Mouse (Mus musculus): ENCODE measurements around the gene Raly. TPM values are rescaled to one million over a fixed set of nuclear protein-coding genes. Genes with fewer than 3 reads are reported as not detected.
"Not testable (repeated sequence)": the region's sequence is repeated elsewhere in the genome, so short reads cannot be mapped to it uniquely, and the experiment has no call there.

Raly gene
- total RNA-seq, 2 experiments from 2014 or later, result 93.2 to 101 TPM

DNA sequence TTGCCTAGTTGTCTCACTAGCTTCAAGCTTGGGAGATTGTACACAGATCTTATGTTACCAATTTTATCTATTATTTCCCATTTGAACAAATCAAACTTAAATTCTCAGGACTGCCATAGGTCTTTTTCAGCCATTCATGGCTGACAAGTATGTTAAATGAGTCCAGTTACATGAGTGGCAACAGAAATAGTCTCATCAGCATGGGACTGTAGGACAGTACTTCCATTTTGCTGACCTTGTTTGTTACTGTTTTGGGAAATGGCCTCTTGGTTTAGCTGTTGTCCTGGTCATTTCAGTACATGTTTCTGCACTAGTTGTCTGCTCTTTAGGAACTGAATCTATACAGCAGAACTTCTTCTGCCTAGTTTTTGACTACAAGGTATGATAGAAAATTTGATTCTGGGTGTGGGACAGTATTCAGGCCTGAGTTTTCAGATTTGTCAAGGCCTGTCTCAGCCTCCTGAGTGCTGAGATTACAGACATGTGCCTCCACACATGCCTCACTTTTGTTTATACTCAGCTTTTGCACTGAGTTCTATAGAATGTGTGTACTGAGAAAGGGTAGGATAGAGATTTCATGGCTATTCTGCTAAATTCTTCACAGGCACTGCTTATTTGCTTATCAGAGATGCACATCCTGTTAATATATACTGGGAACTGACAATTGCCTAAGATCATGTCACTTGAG, 79.2 kb downstream of the Raly start:
- no peak for TF ChIP-seq CTCF (IDR thresholded peaks at IDR 0.05)

DNA sequence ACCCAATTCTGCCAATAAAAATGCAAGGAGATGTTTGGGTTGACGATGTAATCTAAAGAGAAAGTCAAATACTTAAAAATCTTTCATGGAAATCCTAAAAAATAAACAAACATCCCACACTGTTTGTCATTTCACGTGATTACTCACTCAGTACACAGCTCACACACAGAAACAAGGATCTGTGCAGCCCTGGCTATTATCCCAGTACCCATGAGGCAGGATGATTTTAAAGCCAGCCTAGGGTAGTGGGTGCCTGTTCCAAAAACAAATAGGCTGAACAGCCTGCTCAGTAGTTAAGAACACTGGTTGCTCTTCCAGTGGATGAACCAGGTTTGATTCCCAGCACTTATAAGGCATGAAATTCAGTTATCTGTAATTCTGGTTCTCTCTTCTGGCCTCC, 85.7 kb downstream of the Raly start:
- TF ChIP-seq CTCF (IDR thresholded peaks at IDR 0.05), result no peak
- no peak overlapping the region for H3K27ac ChIP-seq
- intact Hi-C loops (cut with DNase I), result no loop called here
- no peak overlapping the region for H3K4me3 ChIP-seq
- DNase-seq (ENCODE audit: extremely low spot score in 1 of 2, low spot score in 2 of 2), result no peak

More for the DNA sequence above, 79.2 kb downstream of the Raly start:
- intact Hi-C loops (cut with DNase I), result no loop called here
- no peak for DNase-seq (ENCODE audit: extremely low spot score in 1 of 2, low spot score in 2 of 2)
- Histone ChIP-seq H3K27ac (no peak overlapping the region), H3K4me3 (no peak overlapping the region)

DNA sequence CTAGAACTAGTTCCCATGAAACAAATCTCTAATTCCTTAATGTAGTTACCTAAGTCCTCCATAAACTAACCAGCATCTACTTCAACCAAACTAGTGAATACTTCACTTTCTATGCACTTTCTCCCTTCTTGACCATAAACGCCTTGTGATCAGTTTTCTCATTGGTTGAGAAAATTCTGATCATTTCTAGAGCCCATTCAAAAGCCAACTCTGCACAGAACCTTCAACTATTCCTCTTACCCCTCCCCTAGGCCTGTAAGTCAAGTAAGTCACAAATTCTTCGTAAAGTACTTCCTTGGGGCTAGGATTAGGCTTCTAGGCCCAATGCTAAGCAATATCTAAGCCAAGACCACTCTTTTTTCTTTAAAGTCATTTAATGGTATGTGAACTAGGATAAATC, 100.7 kb downstream of the Raly start:
- Histone ChIP-seq H3K4me3 (peak overlapping the region; percentile 80), H3K27ac (no peak overlapping the region)
- TF ChIP-seq CTCF (IDR thresholded peaks at IDR 0.05), result no peak
- intact Hi-C loops (cut with DNase I), result loop anchor here (10.0 kb wide), 1 partner anchor 463 kb away; the partner anchor contains the start of gene Pigu
- no peak for DNase-seq (ENCODE audit: extremely low spot score in 1 of 2, low spot score in 2 of 2)

DNA sequence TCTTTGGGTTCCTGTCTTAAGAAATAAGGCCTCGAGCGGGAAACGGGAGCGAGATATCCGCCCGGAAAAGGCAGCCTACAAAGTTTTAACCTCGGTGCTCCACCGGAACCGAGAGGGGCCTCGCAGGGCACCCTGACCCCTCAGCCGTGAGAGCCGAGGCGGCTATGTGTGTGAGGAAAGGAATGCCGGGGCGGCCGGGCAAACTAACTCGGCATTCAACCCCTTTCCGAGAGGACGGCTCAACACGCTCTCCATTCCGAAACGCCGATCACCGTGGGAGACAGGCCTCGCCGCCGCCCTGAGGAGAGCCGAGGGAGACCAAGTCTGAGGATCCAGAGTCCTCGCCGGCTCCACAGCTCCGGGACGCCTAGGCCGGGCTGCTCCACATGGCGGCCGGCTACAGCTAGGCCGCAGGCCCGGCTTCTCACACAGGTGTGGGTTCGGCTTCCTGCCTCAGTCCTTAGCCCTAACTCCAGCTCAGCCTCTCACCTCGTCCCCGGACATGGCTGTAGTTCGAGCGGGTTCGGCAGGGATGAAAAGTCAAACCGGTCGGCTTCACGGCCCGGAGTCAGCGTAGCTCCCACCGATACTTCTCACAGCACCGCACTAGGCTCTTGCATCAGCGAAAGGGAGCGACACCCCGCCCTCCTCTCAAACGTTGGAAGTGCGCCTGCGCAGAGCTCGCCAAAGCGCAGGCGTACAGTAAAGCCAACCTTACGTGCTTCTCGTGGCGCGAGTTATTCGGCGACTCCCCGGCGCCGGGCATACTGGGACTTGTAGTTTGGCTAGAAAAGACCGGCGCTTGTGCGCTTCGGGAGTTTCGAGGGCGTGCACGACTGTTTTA, 101.5 kb downstream of the Raly start, which contains the start of gene Eif2s2:
Gene Eif2s2 (minus strand): TSS at position 735 of the 844 bp plus-strand sequence.
- intact Hi-C loops (cut with DNase I), result loop anchor here (2.0 to 10.0 kb wide), 2 partner anchors 236 to 462 kb away; partner anchors contain the start of gene Pigu
- peak within 1 kb of the TSS; percentile 78 for H3K27ac ChIP-seq
- TF ChIP-seq CTCF (IDR thresholded peaks at IDR 0.05), result no peak
- H3K4me3 ChIP-seq, result peak within 1 kb of the TSS; percentile 80
- peak; percentile 94 to 95 for DNase-seq (ENCODE audit: extremely low spot score in 1 of 2, low spot score in 2 of 2)

DNA sequence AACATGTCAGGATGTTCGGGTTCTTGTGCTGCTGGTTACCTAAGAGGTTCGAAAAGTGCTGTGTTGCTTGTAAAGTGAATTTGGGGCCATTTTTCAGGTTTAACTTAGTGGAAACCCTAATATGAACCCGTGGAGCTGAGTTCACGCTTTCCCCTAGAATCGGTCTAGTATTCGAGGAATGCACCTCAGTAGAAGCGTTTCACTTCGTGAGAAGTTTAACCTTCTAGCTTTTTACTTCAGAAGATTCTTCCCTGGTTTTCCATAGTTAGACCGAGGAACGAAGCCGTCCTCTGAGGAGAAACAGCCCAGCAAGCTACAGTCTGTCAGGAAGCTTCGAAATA, 102.1 kb downstream of the Raly start:
- TF ChIP-seq CTCF (IDR thresholded peaks at IDR 0.05), result no peak
- Histone ChIP-seq H3K27ac (no peak overlapping the region), H3K4me3 (peak overlapping the region; percentile 80)
- no peak for DNase-seq (ENCODE audit: extremely low spot score in 1 of 2, low spot score in 2 of 2)
- intact Hi-C loops (cut with DNase I), result loop anchor here (2.0 to 10.0 kb wide), 2 partner anchors 236 to 462 kb away; partner anchors contain the start of gene Pigu

DNA sequence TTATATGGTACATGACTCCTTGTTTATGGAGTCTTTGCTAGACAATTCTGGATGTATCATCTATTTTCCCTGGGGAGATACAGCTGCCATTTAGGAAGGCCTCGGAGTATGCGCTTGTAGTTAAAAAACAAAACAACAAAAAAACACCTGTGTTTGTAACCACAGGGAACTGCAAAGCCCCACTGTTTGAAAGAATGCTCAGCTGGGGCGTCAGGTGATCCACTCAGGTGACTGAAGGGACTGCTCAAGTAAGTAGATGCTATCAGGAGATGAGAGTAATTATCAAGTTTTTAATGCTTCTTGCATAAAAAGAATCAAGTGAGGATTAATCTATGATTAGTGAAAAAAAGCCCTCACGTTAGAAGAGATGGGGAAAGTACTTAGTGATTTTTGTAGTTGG, 102.7 kb downstream of the Raly start:
- DNase-seq (ENCODE audit: extremely low spot score in 1 of 2, low spot score in 2 of 2), result no peak
- no peak for TF ChIP-seq CTCF (IDR thresholded peaks at IDR 0.05)
- Histone ChIP-seq H3K27ac (no peak overlapping the region), H3K4me3 (no peak overlapping the region; the same call in 1 of the 2 replicates)
- intact Hi-C loops (cut with DNase I), result loop anchor here (2.0 to 10.0 kb wide), 2 partner anchors 237 to 461 kb away; partner anchors contain the start of gene Pigu

DNA sequence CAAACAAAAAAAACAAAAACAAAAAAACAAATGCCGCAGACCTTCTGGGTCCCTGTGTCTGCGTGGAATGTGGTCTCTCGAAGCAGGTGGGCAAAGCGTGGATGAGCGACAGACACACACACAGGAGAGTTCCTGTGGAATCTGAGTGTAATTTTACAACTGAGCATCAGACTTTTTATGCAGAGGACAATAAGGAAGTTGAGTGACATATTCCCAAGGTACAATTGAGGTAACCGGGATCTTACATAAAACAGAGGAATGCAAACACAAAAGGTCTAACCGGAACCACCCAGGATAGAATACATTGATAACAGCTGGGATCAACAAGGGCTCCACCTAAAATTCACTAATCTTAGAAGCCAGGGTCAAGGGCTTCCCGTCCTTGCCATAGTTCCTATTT, 108.1 kb downstream of the Raly start:
- not testable (repeated sequence) for DNase-seq (ENCODE audit: extremely low spot score in 1 of 2, low spot score in 2 of 2); H3K27ac ChIP-seq; H3K4me3 ChIP-seq
- intact Hi-C loops (cut with DNase I), result loop anchor here (10.0 kb wide), 1 partner anchor 456 kb away; the partner anchor contains the start of gene Pigu

DNA sequence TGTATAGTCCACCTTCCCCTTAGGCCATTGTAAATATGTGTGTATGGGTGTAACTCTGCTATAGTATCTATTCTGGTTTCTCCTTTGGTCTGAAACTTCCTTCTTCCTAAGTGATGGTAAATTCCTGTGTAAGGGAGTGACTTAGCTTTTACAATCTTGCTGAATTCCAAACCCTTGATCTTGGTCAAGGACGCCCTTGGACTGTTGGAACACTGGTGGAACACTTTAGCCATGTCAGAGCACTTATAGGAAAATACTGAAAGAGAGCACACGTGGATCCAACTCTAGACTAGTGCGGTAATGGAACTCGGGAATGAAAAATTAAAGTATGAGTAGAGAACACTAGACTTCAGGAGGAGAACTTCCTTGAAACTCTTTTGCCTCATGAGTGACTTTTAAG, 108.5 kb downstream of the Raly start:
- H3K27ac ChIP-seq; DNase-seq (ENCODE audit: extremely low spot score in 1 of 2, low spot score in 2 of 2); H3K4me3 ChIP-seq: not testable (repeated sequence)
- intact Hi-C loops (cut with DNase I), result loop anchor here (10.0 kb wide), 1 partner anchor 455 kb away; the partner anchor contains the start of gene Pigu

DNA sequence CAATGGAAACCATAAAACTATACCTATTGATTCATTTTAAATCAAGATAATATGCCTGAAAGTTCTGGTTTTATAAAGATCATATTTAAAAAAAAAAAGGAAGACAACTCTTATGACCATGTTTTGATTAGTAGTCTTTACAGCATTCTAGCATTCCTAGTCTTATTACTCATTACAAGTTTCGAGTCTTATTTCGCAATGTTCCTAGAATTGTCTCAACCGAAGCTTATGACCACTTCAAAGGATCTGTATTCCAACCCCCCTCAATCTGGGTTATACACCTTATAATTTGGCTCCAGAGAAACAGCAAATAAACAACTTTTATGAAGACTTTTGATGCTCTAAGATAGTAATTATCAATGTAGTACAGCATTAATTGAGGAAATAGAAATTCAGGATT, 111.2 kb downstream of the Raly start:
- DNase-seq (ENCODE audit: extremely low spot score in 1 of 2, low spot score in 2 of 2), result no peak
- intact Hi-C loops (cut with DNase I), result no loop called here
- H3K27ac ChIP-seq, result no peak overlapping the region
- no peak for TF ChIP-seq CTCF (IDR thresholded peaks at IDR 0.05)
- no peak overlapping the region for H3K4me3 ChIP-seq

DNA sequence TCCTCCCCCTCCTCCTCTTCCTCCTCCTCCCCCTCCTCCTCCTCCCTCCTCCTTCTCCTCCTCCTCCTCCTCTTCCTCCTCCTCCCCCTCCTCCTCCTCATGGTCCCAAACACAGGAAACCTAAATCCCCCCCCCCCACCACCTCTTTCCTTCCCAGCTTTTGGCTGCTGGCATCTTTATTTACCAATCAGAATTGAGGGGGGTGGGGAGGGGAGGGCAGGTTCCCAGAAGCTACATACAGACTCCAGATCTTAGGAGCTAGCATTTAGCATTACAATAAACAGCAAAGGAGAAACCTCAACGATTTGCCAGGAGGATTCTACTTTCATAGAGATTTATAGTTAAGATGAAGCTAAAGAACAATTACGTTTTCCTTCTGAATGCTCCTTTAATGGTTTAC, 114.9 kb downstream of the Raly start:
- H3K27ac ChIP-seq, result no peak overlapping the region
- H3K4me3 ChIP-seq, result no peak overlapping the region
- DNase-seq (ENCODE audit: extremely low spot score in 1 of 2, low spot score in 2 of 2), result no peak
- intact Hi-C loops (cut with DNase I), result no loop called here
- TF ChIP-seq CTCF (IDR thresholded peaks at IDR 0.05), result no peak

DNA sequence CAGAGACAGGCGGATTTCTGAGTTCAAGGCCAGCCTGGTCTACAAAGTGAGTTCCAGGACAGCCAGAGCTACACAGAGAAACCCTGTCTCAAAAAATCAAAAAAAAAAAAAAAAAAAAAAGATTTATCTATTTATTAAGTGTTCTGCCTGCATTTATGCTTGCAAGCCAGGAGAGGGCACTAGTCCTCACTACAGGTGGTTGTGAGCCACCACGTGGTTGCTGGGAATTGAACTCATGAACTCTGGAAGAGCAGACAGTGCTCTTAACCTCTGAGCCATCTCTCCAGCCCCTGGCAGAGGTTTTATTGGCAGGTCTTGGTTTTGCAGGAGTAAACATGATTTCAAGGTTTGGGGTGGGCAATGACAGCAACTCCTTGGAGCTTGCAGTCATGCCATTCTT, 117.3 kb downstream of the Raly start:
- H3K4me3 ChIP-seq; DNase-seq (ENCODE audit: extremely low spot score in 1 of 2, low spot score in 2 of 2); intact Hi-C loops (cut with DNase I); H3K27ac ChIP-seq: not testable (repeated sequence)

DNA sequence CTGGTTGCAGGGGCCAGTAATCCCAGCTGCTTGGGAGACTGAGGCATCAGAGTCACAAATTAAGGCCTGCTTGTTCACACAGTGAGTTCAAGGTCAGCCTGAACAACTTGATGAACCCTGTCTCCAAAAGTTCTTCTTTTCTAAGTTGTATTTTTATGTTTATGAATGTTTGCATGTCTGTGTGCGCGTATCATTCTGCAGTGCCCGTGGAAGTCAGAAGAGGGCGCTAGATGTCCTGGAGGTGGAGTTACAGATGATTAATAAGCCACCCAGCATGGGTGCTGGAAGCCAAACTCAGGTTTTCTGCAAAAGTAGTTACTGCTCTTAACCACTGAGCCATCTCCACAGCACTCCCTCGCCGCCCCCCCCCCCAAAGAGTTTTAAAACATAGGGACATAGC, 118.9 kb downstream of the Raly start:
- intact Hi-C loops (cut with DNase I), result no loop called here
- no peak for DNase-seq (ENCODE audit: extremely low spot score in 1 of 2, low spot score in 2 of 2)
- no peak; the same call in 1 of the 2 replicates for TF ChIP-seq CTCF (IDR thresholded peaks at IDR 0.05)
- Histone ChIP-seq H3K27ac (no peak overlapping the region), H3K4me3 (no peak overlapping the region)

Measured in left cerebral cortex, adult 2 months (tissue).